Mouse (Mus musculus): ENCODE data around the gene Filip1. TPM values are rescaled to one million over a fixed set of nuclear protein-coding genes. Genes with fewer than 3 reads are reported as not detected.
A peak's percentile ranks its signal among the peaks of the same experiment; 100 is the strongest.

The Filip1 gene
- polyA plus RNA-seq, 2 experiments = 0.29 to 0.37 TPM

- ATAC-seq (ENCODE audit: insufficient read depth) (0 out of 2 replicates have a peak, but pooled peaks have one; percentile 19), DNase-seq (ENCODE audit: low read depth in 3 of 3, low spot score in 3 of 3) (no peak)
- Histone ChIP-seq H3K4me2 (ENCODE audit: low read depth) (peak overlapping the region; percentile 9; the same call in 1 of the 2 replicates), H3K4me3 (ENCODE audit: insufficient read depth in 1 of 2, low read depth in 2 of 2, low read length in 2 of 2) (no peak overlapping the region), H3K27me3 (ENCODE audit: control insufficient read depth, insufficient read depth, low read length) (no peaks in the 10 kb centered on the region), H3K9me3 (ENCODE audit: control insufficient read depth, low read length) (no peaks in the 10 kb centered on the region), H3K9ac (replicated peaks) (no peak overlapping the region), H3K36me3 (replicated peaks; ENCODE audit: control insufficient read depth, insufficient read depth, low read depth) (no peaks in the 10 kb centered on the region), H3K4me1 (replicated peaks; ENCODE audit: control insufficient read depth in 2 of 2, insufficient read depth in 2 of 2, low read length in 1 of 2) (peaks cover 2 to 17% of the 10 kb centered on the region in 2 experiments; a peak in 3 of 4 replicates), H3K27ac (no peak overlapping the region)
- no peak for TF ChIP-seq EP300 (IDR thresholded peaks at IDR 0.05; ENCODE audit: low read depth)
- 53% methylated on average over 3 of the region's 3 CpGs for WGBS (ENCODE audit: insufficient replicate concordance)
Observed at GRCm38 (mm10) chr9:79947414-79947813, 65.2 kb downstream of the Filip1 start.

GRCm38 (mm10) chr9:79944872-79945271, 67.8 kb downstream of the Filip1 start:
- Histone ChIP-seq H3K9me3 (ENCODE audit: control insufficient read depth, low read length) (no peaks in the 10 kb centered on the region), H3K4me3 (ENCODE audit: insufficient read depth in 1 of 2, low read depth in 2 of 2, low read length in 2 of 2) (no peak overlapping the region), H3K4me1 (replicated peaks; ENCODE audit: control insufficient read depth in 2 of 2, insufficient read depth in 2 of 2, low read length in 1 of 2) (peaks cover 2 to 11% of the 10 kb centered on the region in 2 experiments; a peak in 3 of 4 replicates), H3K27ac (no peak overlapping the region), H3K9ac (replicated peaks) (no peak overlapping the region), H3K27me3 (ENCODE audit: control insufficient read depth, insufficient read depth, low read length) (no peaks in the 10 kb centered on the region), H3K4me2 (ENCODE audit: low read depth) (no peak overlapping the region), H3K36me3 (replicated peaks; ENCODE audit: control insufficient read depth, insufficient read depth, low read depth) (no peaks in the 10 kb centered on the region)
- ATAC-seq (ENCODE audit: insufficient read depth) (no peak), DNase-seq (ENCODE audit: low read depth in 3 of 3, low spot score in 3 of 3) (no peak)
- WGBS (ENCODE audit: insufficient replicate concordance) = 70% methylated on average over 6 of the region's 6 CpGs
- no peak for TF ChIP-seq CTCF (IDR thresholded peaks at IDR 0.05; ENCODE audit: low read depth)
- TF ChIP-seq EP300 (IDR thresholded peaks at IDR 0.05; ENCODE audit: low read depth) = no peak

GRCm38 (mm10) chr9:79943986-79944385, 68.7 kb downstream of the Filip1 start:
- no peak overlapping the region for H3K9ac ChIP-seq (replicated peaks)
- no peak overlapping the region for H3K4me2 ChIP-seq (ENCODE audit: low read depth)
- WGBS (ENCODE audit: insufficient replicate concordance) = 70% methylated on average over 10 of the region's 10 CpGs
- H3K27ac ChIP-seq = no peak overlapping the region
- H3K27me3 ChIP-seq (ENCODE audit: control insufficient read depth, insufficient read depth, low read length) = no peaks in the 10 kb centered on the region
- no peak overlapping the region for H3K4me3 ChIP-seq (ENCODE audit: insufficient read depth in 1 of 2, low read depth in 2 of 2, low read length in 2 of 2)
- no peak for DNase-seq (ENCODE audit: low read depth in 3 of 3, low spot score in 3 of 3)
- H3K4me1 ChIP-seq (replicated peaks; ENCODE audit: control insufficient read depth in 2 of 2, insufficient read depth in 2 of 2, low read length in 1 of 2) = peaks cover 2 to 11% of the 10 kb centered on the region in 2 experiments; a peak in 3 of 4 replicates
- ATAC-seq (ENCODE audit: insufficient read depth) = no peak
- H3K9me3 ChIP-seq (ENCODE audit: control insufficient read depth, low read length) = no peaks in the 10 kb centered on the region
- TF ChIP-seq EP300 (IDR thresholded peaks at IDR 0.05; ENCODE audit: low read depth) = no peak
- H3K36me3 ChIP-seq (replicated peaks; ENCODE audit: control insufficient read depth, insufficient read depth, low read depth) = no peaks in the 10 kb centered on the region

- Histone ChIP-seq H3K27ac (no peak overlapping the region), H3K27me3 (ENCODE audit: control insufficient read depth, insufficient read depth, low read length) (no peaks in the 10 kb centered on the region), H3K9me3 (ENCODE audit: control insufficient read depth, low read length) (no peaks in the 10 kb centered on the region), H3K4me2 (ENCODE audit: low read depth) (no peak overlapping the region), H3K4me3 (ENCODE audit: insufficient read depth in 1 of 2, low read depth in 2 of 2, low read length in 2 of 2) (no peak overlapping the region), H3K9ac (replicated peaks) (no peak overlapping the region), H3K4me1 (replicated peaks; ENCODE audit: control insufficient read depth in 2 of 2, insufficient read depth in 2 of 2, low read length in 1 of 2) (no peaks in the 10 kb centered on the region), H3K36me3 (replicated peaks; ENCODE audit: control insufficient read depth, insufficient read depth, low read depth) (no peaks in the 10 kb centered on the region)
- DNase-seq (ENCODE audit: low read depth in 3 of 3, low spot score in 3 of 3) (no peak), ATAC-seq (ENCODE audit: insufficient read depth) (no peak)
- WGBS (ENCODE audit: insufficient replicate concordance) = 53% methylated on average over 11 of the region's 11 CpGs
- TF ChIP-seq CTCF (IDR thresholded peaks at IDR 0.05; ENCODE audit: low read depth) (no peak), EP300 (IDR thresholded peaks at IDR 0.05; ENCODE audit: low read depth) (no peak)
Observed at GRCm38 (mm10) chr9:79938416-79939206, 74.0 kb downstream of the Filip1 start.

GRCm38 (mm10) chr9:79937570-79937969, 75.1 kb downstream of the Filip1 start:
- H3K27ac ChIP-seq = no peak overlapping the region
- no peak for DNase-seq (ENCODE audit: low read depth in 3 of 3, low spot score in 3 of 3)
- H3K4me1 ChIP-seq (replicated peaks; ENCODE audit: control insufficient read depth in 2 of 2, insufficient read depth in 2 of 2, low read length in 1 of 2) = no peaks in the 10 kb centered on the region
- no peaks in the 10 kb centered on the region for H3K9me3 ChIP-seq (ENCODE audit: control insufficient read depth, low read length)
- no peaks in the 10 kb centered on the region for H3K36me3 ChIP-seq (replicated peaks; ENCODE audit: control insufficient read depth, insufficient read depth, low read depth)
- ATAC-seq (ENCODE audit: insufficient read depth) = no peak
- no peak overlapping the region for H3K9ac ChIP-seq (replicated peaks)
- WGBS (ENCODE audit: insufficient replicate concordance) = 69% methylated on average over 6 of the region's 6 CpGs
- no peak for TF ChIP-seq CTCF (IDR thresholded peaks at IDR 0.05; ENCODE audit: low read depth)
- no peak for TF ChIP-seq EP300 (IDR thresholded peaks at IDR 0.05; ENCODE audit: low read depth)
- H3K27me3 ChIP-seq (ENCODE audit: control insufficient read depth, insufficient read depth, low read length) = no peaks in the 10 kb centered on the region
- H3K4me3 ChIP-seq (ENCODE audit: insufficient read depth in 1 of 2, low read depth in 2 of 2, low read length in 2 of 2) = no peak overlapping the region
- no peak overlapping the region for H3K4me2 ChIP-seq (ENCODE audit: low read depth)
